Mouse (Mus musculus) embryonic facial prominence, embryonic 15.5 days (tissue): ENCODE measurements around the gene Dgki. TPM values are rescaled to one million over a fixed set of nuclear protein-coding genes. Genes with fewer than 3 reads are reported as not detected.

Experiments used
- ATAC-seq: fragments of 200-750 bp; cut with Nextera tagmentation; 2 replicates; pipeline ENCODE4 v1.8.0; 2017; ENCODE audit warnings: low read depth, moderate TSS enrichment; ENCODE audit not compliant: insufficient number of reproducible peaks, low FRiP score, low TSS enrichment
- H3K27ac ChIP-seq: fragments of 300-500 bp; sonication (generic); replicated peaks from 2 replicates; pipeline ENCODE4 v1.5.1; 2015; ENCODE audit warnings: mild to moderate bottlenecking, inconsistent platforms
- H3K27me3 ChIP-seq: fragments of 300-500 bp; sonication (generic); 2 replicates; pipeline ENCODE4 v1.6.1; 2015; ENCODE audit warnings: inconsistent platforms
- H3K36me3 ChIP-seq: fragments of 300-500 bp; sonication (generic); 2 replicates; pipeline ENCODE4 v1.6.1; 2015; ENCODE audit warnings: mild to moderate bottlenecking, inconsistent platforms
- H3K4me1 ChIP-seq: fragments of 300-500 bp; sonication (generic); 2 replicates; pipeline ENCODE4 v1.6.1; 2015; ENCODE audit warnings: inconsistent platforms
- H3K4me2 ChIP-seq: fragments of 300-500 bp; sonication (generic); replicated peaks from 2 replicates; pipeline ENCODE4 v1.6.1; 2015; ENCODE audit warnings: mild to moderate bottlenecking, inconsistent platforms
- H3K4me3 ChIP-seq: fragments of 300-500 bp; sonication (generic); replicated peaks from 2 replicates; pipeline ENCODE4 v1.5.1; 2015; ENCODE audit warnings: mild to moderate bottlenecking, inconsistent platforms
- H3K9ac ChIP-seq: fragments of 300-500 bp; sonication (generic); 2 replicates; pipeline ENCODE4 v1.6.1; 2015; ENCODE audit warnings: inconsistent platforms
- H3K9me3 ChIP-seq: fragments of 300-500 bp; sonication (generic); replicated peaks from 2 replicates; pipeline ENCODE4 v1.6.1; 2016; ENCODE audit warnings: inconsistent platforms
- WGBS: fragments of 180-500 bp; shearing (Covaris S2); methylation state at CpG from one replicate; pipeline ENCODE4 v1.1.7; 2015; 5-methylcytosine and 5-hydroxymethylcytosine counted together
- polyA plus RNA-seq: library from polyadenylated mRNA; unstranded; fragments of >200 nt; fragmentation: Nextera tagmentation; extraction: Ambion mirVana; gene quantifications from 2 replicates; pipeline ENCODE4 v1.2.1, GENCODE M21; 2015

Gene Dgki
- polyA plus RNA-seq, 1 experiment from 2014 or later: 0.83 TPM

GRCm38 (mm10) chr6:37200840-37201239, 99.1 kb downstream of the Dgki start:
- WGBS: 85% methylated on average over 5 of the region's 5 CpGs
- no peak for ATAC-seq
- no peak overlapping the region for H3K27ac ChIP-seq
- H3K4me2 ChIP-seq: no peak overlapping the region
- H3K9me3 ChIP-seq: no peaks in the 10 kb centered on the region
- H3K9ac ChIP-seq: no peak overlapping the region
- H3K36me3 ChIP-seq: no peaks in the 10 kb centered on the region
- no peak overlapping the region for H3K4me3 ChIP-seq
- no peaks in the 10 kb centered on the region for H3K27me3 ChIP-seq
- 0 out of 2 replicates have a peak, but pooled peaks cover 4% of the 10 kb centered on the region for H3K4me1 ChIP-seq

GRCm38 (mm10) chr6:37199502-37199901, 100.5 kb downstream of the Dgki start:
- no peaks in the 10 kb centered on the region for H3K36me3 ChIP-seq
- H3K4me2 ChIP-seq: no peak overlapping the region
- H3K4me3 ChIP-seq: no peak overlapping the region
- 73% methylated on average over 3 of the region's 3 CpGs for WGBS
- H3K9ac ChIP-seq: no peak overlapping the region
- ATAC-seq: no peak
- H3K9me3 ChIP-seq: no peaks in the 10 kb centered on the region
- no peaks in the 10 kb centered on the region for H3K27me3 ChIP-seq
- H3K27ac ChIP-seq: no peak overlapping the region
- H3K4me1 ChIP-seq: 0 out of 2 replicates have a peak, but pooled peaks cover 4% of the 10 kb centered on the region

GRCm38 (mm10) chr6:37197745-37198144, 102.2 kb downstream of the Dgki start:
- H3K4me1 ChIP-seq: no peaks in the 10 kb centered on the region
- H3K4me2 ChIP-seq: no peak overlapping the region
- no peak for ATAC-seq
- no peak overlapping the region for H3K4me3 ChIP-seq
- H3K36me3 ChIP-seq: no peaks in the 10 kb centered on the region
- H3K9ac ChIP-seq: no peak overlapping the region
- 42% methylated on average over 13 of the region's 13 CpGs for WGBS
- no peak overlapping the region for H3K27ac ChIP-seq
- H3K27me3 ChIP-seq: no peaks in the 10 kb centered on the region
- no peaks in the 10 kb centered on the region for H3K9me3 ChIP-seq

- Histone ChIP-seq H3K9me3 (no peaks in the 10 kb centered on the region), H3K27ac (no peak overlapping the region), H3K36me3 (no peaks in the 10 kb centered on the region), H3K4me1 (no peaks in the 10 kb centered on the region), H3K9ac (no peak overlapping the region), H3K4me3 (no peak overlapping the region), H3K4me2 (no peak overlapping the region), H3K27me3 (no peaks in the 10 kb centered on the region)
- no peak for ATAC-seq
- WGBS: 77% methylated on average over 5 of the region's 5 CpGs
These were observed 103.1 kb downstream of the Dgki start for GRCm38 (mm10) chr6:37196870-37197269.

- Histone ChIP-seq H3K4me1 (no peaks in the 10 kb centered on the region), H3K36me3 (no peaks in the 10 kb centered on the region), H3K4me3 (no peak overlapping the region), H3K4me2 (no peak overlapping the region), H3K9ac (no peak overlapping the region), H3K9me3 (no peaks in the 10 kb centered on the region), H3K27me3 (no peaks in the 10 kb centered on the region), H3K27ac (no peak overlapping the region)
- 68% methylated on average over 4 of the region's 4 CpGs for WGBS
- ATAC-seq: no peak
These were observed 104.2 kb downstream of the Dgki start for GRCm38 (mm10) chr6:37195766-37196165.

GRCm38 (mm10) chr6:37181961-37182360, 118.0 kb downstream of the Dgki start:
- Histone ChIP-seq H3K9ac (no peak overlapping the region), H3K36me3 (no peaks in the 10 kb centered on the region), H3K4me3 (no peak overlapping the region), H3K27ac (no peak overlapping the region), H3K4me2 (no peak overlapping the region), H3K27me3 (no peaks in the 10 kb centered on the region), H3K4me1 (peaks cover 3% of the 10 kb centered on the region), H3K9me3 (no peaks in the 10 kb centered on the region)
- ATAC-seq: no peak
- WGBS: 80% methylated on average over 4 of the region's 4 CpGs

GRCm38 (mm10) chr6:37171149-37171832, 128.7 kb downstream of the Dgki start:
- H3K27ac ChIP-seq: no peak overlapping the region
- no peak overlapping the region for H3K9ac ChIP-seq
- H3K4me2 ChIP-seq: no peak overlapping the region
- WGBS: 71% methylated on average over 12 of the region's 12 CpGs
- ATAC-seq: no peak
- no peaks in the 10 kb centered on the region for H3K27me3 ChIP-seq
- H3K4me1 ChIP-seq: no peaks in the 10 kb centered on the region
- H3K4me3 ChIP-seq: no peak overlapping the region
- H3K9me3 ChIP-seq: no peaks in the 10 kb centered on the region
- no peaks in the 10 kb centered on the region for H3K36me3 ChIP-seq

GRCm38 (mm10) chr6:37158880-37159279, 141.1 kb downstream of the Dgki start:
- Histone ChIP-seq H3K9ac (no peak overlapping the region), H3K4me2 (no peak overlapping the region)
- 51% methylated on average over 3 of the region's 3 CpGs for WGBS

GRCm38 (mm10) chr6:37154051-37154450, 145.9 kb downstream of the Dgki start:
- no peak overlapping the region for H3K4me3 ChIP-seq
- H3K36me3 ChIP-seq: no peaks in the 10 kb centered on the region
- no peak overlapping the region for H3K27ac ChIP-seq
- no peak overlapping the region for H3K9ac ChIP-seq
- H3K9me3 ChIP-seq: no peaks in the 10 kb centered on the region
- H3K4me2 ChIP-seq: no peak overlapping the region
- no peaks in the 10 kb centered on the region for H3K4me1 ChIP-seq
- WGBS: 70% methylated on average over 1 of the region's 1 CpGs
- no peaks in the 10 kb centered on the region for H3K27me3 ChIP-seq
- ATAC-seq: no peak

More at GRCm38 (mm10) chr6:37158880-37159279, 141.1 kb downstream of the Dgki start:
- no peaks in the 10 kb centered on the region for H3K27me3 ChIP-seq
- no peaks in the 10 kb centered on the region for H3K9me3 ChIP-seq
- H3K4me1 ChIP-seq: no peaks in the 10 kb centered on the region
- no peak overlapping the region for H3K4me3 ChIP-seq
- H3K27ac ChIP-seq: no peak overlapping the region
- ATAC-seq: no peak
- H3K36me3 ChIP-seq: no peaks in the 10 kb centered on the region

- Histone ChIP-seq H3K4me1 (no peaks in the 10 kb centered on the region), H3K27me3 (no peaks in the 10 kb centered on the region), H3K9me3 (no peaks in the 10 kb centered on the region), H3K36me3 (no peaks in the 10 kb centered on the region), H3K9ac (no peak overlapping the region), H3K4me2 (no peak overlapping the region), H3K4me3 (no peak overlapping the region), H3K27ac (no peak overlapping the region)
- ATAC-seq: no peak
- WGBS: 59% methylated on average over 2 of the region's 2 CpGs
These were observed 149.5 kb downstream of the Dgki start for GRCm38 (mm10) chr6:37150483-37150882.

- H3K9me3 ChIP-seq: no peaks in the 10 kb centered on the region
- WGBS: 56% methylated on average over 4 of the region's 4 CpGs
- H3K4me3 ChIP-seq: no peak overlapping the region
- H3K36me3 ChIP-seq: no peaks in the 10 kb centered on the region
- H3K4me1 ChIP-seq: peaks cover 2% of the 10 kb centered on the region; the same call in 1 of the 2 replicates
- no peak for ATAC-seq
- no peak overlapping the region for H3K4me2 ChIP-seq
- no peaks in the 10 kb centered on the region for H3K27me3 ChIP-seq
- H3K9ac ChIP-seq: no peak overlapping the region
- H3K27ac ChIP-seq: no peak overlapping the region
These were observed 149.9 kb downstream of the Dgki start for GRCm38 (mm10) chr6:37150038-37150437.

- no peak overlapping the region for H3K4me3 ChIP-seq
- H3K27ac ChIP-seq: no peak overlapping the region
- H3K36me3 ChIP-seq: no peaks in the 10 kb centered on the region
- H3K9me3 ChIP-seq: no peaks in the 10 kb centered on the region
- 88% methylated on average over 6 of the region's 6 CpGs for WGBS
- H3K4me2 ChIP-seq: no peak overlapping the region
- ATAC-seq: no peak
- H3K9ac ChIP-seq: no peak overlapping the region
- H3K4me1 ChIP-seq: peaks cover 9% of the 10 kb centered on the region; the same call in 1 of the 2 replicates
- H3K27me3 ChIP-seq: no peaks in the 10 kb centered on the region
These were observed 150.8 kb downstream of the Dgki start for GRCm38 (mm10) chr6:37149196-37149595.
